Mouse (Mus musculus) bone marrow macrophage, adult 2 months (primary cell): ENCODE results near the gene Lmod2. TPM values are rescaled to one million over a fixed set of nuclear protein-coding genes. Genes with fewer than 3 reads are reported as not detected.

Source experiments
- H3K27ac ChIP-seq: 2 replicates; pipeline ENCODE4 v1.5.1; 2012; ENCODE audit warnings: low read depth, low read length; ENCODE audit not compliant: insufficient read depth
- H3K4me1 ChIP-seq: 2 replicates; pipeline ENCODE4 v1.6.1; 2012; ENCODE audit warnings: low read length; ENCODE audit not compliant: control insufficient read depth, insufficient read depth
- H3K4me3 ChIP-seq: 2 replicates; pipeline ENCODE4 v1.5.1; 2012; ENCODE audit warnings: mild to moderate bottlenecking, low read length, moderate library complexity; ENCODE audit not compliant: insufficient read depth
- CTCF ChIP-seq: IDR thresholded peaks from 2 replicates; pipeline ENCODE4 v1.5.1; 2012; ENCODE audit warnings: low read depth, mild to moderate bottlenecking, low read length, moderate library complexity
- POLR2A ChIP-seq: IDR thresholded peaks from 2 replicates; pipeline ENCODE4 v1.6.1; 2012; ENCODE audit warnings: mild to moderate bottlenecking, low read depth, low read length, borderline replicate concordance
- polyA plus RNA-seq: library from polyadenylated mRNA; stranded (reverse); fragments of >200 nt; gene quantifications from 2 replicates; pipeline ENCODE4 v1.2.4, GENCODE M21; 2012; ENCODE audit not compliant: missing spikeins, insufficient read depth, insufficient read length

Gene Lmod2
- not detected in 2 replicates for polyA plus RNA-seq

- H3K4me3 ChIP-seq, result no peak within 1 kb of the TSS
- peaks cover 7% of the 10 kb centered on the region for H3K4me1 ChIP-seq
- no peak for TF ChIP-seq POLR2A
- no peak for TF ChIP-seq CTCF
- H3K27ac ChIP-seq, result no peak within 1 kb of the TSS
Observed at GRCm38 (mm10) chr6:24597500-24597899, at the start of gene Lmod2. Gene Lmod2, plus strand, starts transcription at chr6:24597762.

- Histone ChIP-seq H3K4me1 (no peaks in the 10 kb centered on the region), H3K4me3 (no peak overlapping the region), H3K27ac (no peak overlapping the region)
- TF ChIP-seq CTCF (no peak), POLR2A (no peak)
Observed at GRCm38 (mm10) chr6:24549801-24550200, 47.8 kb upstream of the Lmod2 start.

- H3K4me1 ChIP-seq, result no peaks in the 10 kb centered on the region
- no peak overlapping the region for H3K4me3 ChIP-seq
- no peak for TF ChIP-seq POLR2A
- no peak overlapping the region for H3K27ac ChIP-seq
Observed at GRCm38 (mm10) chr6:24552046-24552445, 45.5 kb upstream of the Lmod2 start.

- no peak overlapping the region for H3K4me3 ChIP-seq
- TF ChIP-seq POLR2A, result no peak
- TF ChIP-seq CTCF, result no peak
- no peaks in the 10 kb centered on the region for H3K4me1 ChIP-seq
- no peak overlapping the region for H3K27ac ChIP-seq
Observed at GRCm38 (mm10) chr6:24554427-24555086, 43.0 kb upstream of the Lmod2 start.

GRCm38 (mm10) chr6:24555488-24555887 is 42.1 kb upstream of the Lmod2 start:
- TF ChIP-seq POLR2A, result no peak
- TF ChIP-seq CTCF, result no peak
- Histone ChIP-seq H3K4me3 (no peak overlapping the region), H3K27ac (no peak overlapping the region), H3K4me1 (no peaks in the 10 kb centered on the region)

- no peaks in the 10 kb centered on the region for H3K4me1 ChIP-seq
- no peak overlapping the region for H3K27ac ChIP-seq
- H3K4me3 ChIP-seq, result no peak overlapping the region
- TF ChIP-seq CTCF (no peak), POLR2A (no peak)
Observed at GRCm38 (mm10) chr6:24564081-24564480, 33.5 kb upstream of the Lmod2 start.

GRCm38 (mm10) chr6:24564886-24565285 is 32.7 kb upstream of the Lmod2 start:
- TF ChIP-seq POLR2A, result no peak
- TF ChIP-seq CTCF, result no peak
- no peak overlapping the region for H3K4me3 ChIP-seq
- H3K4me1 ChIP-seq, result no peaks in the 10 kb centered on the region
- H3K27ac ChIP-seq, result no peak overlapping the region

- TF ChIP-seq POLR2A (no peak), CTCF (no peak)
- H3K4me3 ChIP-seq, result no peak overlapping the region
- H3K4me1 ChIP-seq, result no peaks in the 10 kb centered on the region
- no peak overlapping the region for H3K27ac ChIP-seq
Observed at GRCm38 (mm10) chr6:24568963-24569362, 28.6 kb upstream of the Lmod2 start.

GRCm38 (mm10) chr6:24569711-24570110 is 27.9 kb upstream of the Lmod2 start:
- H3K27ac ChIP-seq, result no peak overlapping the region
- no peak for TF ChIP-seq POLR2A
- TF ChIP-seq CTCF, result no peak
- no peaks in the 10 kb centered on the region for H3K4me1 ChIP-seq
- no peak overlapping the region for H3K4me3 ChIP-seq

GRCm38 (mm10) chr6:24570278-24570677 is 27.3 kb upstream of the Lmod2 start:
- Histone ChIP-seq H3K27ac (no peak overlapping the region), H3K4me1 (no peaks in the 10 kb centered on the region), H3K4me3 (no peak overlapping the region)
- TF ChIP-seq POLR2A (no peak), CTCF (no peak)
